11 mouse cellular contexts compared by ENCODE assay signal in the genomic region with DNA sequence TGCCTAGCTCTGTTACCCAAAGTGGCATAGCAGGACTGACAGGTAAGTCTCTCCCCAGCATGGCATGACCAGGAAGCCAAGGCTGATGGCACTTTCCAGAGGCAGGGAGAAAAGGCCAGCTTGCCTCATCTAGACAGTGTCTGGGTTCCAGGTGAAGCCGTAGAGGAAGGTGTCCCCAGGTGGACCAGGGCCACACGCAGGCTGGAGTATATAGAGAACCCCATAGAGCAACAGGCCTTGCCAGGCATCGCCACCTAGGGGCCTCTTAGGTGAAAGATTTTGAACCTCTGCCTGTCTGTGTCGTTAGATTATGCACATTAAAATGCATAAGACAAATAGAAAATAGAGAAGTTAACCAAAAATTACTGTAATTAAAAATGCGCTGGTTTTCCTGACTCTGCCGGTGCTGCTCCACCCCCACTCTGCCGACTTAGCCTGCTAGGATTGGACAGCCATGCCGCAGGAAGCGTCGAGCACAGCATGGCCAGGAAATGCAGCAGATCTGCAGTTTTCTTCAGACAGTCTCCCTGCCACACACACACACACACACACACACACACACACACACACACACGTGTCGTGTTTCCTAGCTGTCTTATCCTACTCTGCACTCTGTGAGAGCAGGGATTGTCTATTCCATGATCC. TPM values are rescaled to one million over a fixed set of nuclear protein-coding genes. Genes with fewer than 3 reads are reported as not detected.
DNase-seq lines count a peak whose midpoint lies in the region; ATAC-seq lines count a peak whose summit lies in the region.
"Had no signal": no experiment of that assay in that cellular context is flagged by ENCODE, and none has a peak within 500 bp of the region (broad histone marks: within the 10 kb centered on the region; RNA-seq: fewer than 3 reads in every experiment).

No protein-coding gene starts in this region.

- H3K27me3 ChIP-seq in forebrain, embryonic 16.5 days (replicated peaks; ENCODE audit: control insufficient read depth, insufficient read depth, low read length): no peaks in the 10 kb centered on the region
- peaks cover 23% of the 10 kb centered on the region for H3K27me3 ChIP-seq in forebrain, embryonic 10.5 days (ENCODE audit: poor library complexity, severe bottlenecking)
- H3K27me3 ChIP-seq in midbrain, embryonic 13.5 days: no peaks in the 10 kb centered on the region
- peaks cover 54% of the 10 kb centered on the region for H3K27me3 ChIP-seq in midbrain, embryonic 10.5 days (ENCODE audit: low read depth, poor library complexity, severe bottlenecking)
- H3K27me3 ChIP-seq in embryonic facial prominence, embryonic 10.5 days (replicated peaks; ENCODE audit: low read depth, poor library complexity, severe bottlenecking): peaks cover 19% of the 10 kb centered on the region

- H3K4me3 ChIP-seq in forebrain, embryonic 16.5 days (replicated peaks; ENCODE audit: low read length): no peak overlapping the region
- H3K4me3 ChIP-seq in forebrain, embryonic 10.5 days: no peak overlapping the region
- H3K4me3 ChIP-seq in midbrain, embryonic 13.5 days (replicated peaks): no peak overlapping the region
- H3K4me3 ChIP-seq in midbrain, embryonic 10.5 days: no peak overlapping the region
- H3K4me3 ChIP-seq in embryonic facial prominence, embryonic 10.5 days: no peak overlapping the region

- ATAC-seq in forebrain, embryonic 16.5 days: peak; percentile 46
- peak; percentile 38 for ATAC-seq in midbrain, embryonic 13.5 days
- ATAC-seq in erythroid progenitor cell, adult 5-6 weeks (replicated peaks; ENCODE audit: low FRiP score, poor library complexity, severe bottlenecking): no peak

- H3K4me2 ChIP-seq in forebrain, embryonic 16.5 days (ENCODE audit: low read length): no peak overlapping the region
- H3K4me2 ChIP-seq in midbrain, embryonic 13.5 days (replicated peaks): no peak overlapping the region

- H3K27ac ChIP-seq in forebrain, embryonic 16.5 days (ENCODE audit: low read length): no peak overlapping the region
- no peak overlapping the region for H3K27ac ChIP-seq in forebrain, embryonic 10.5 days
- no peak overlapping the region for H3K27ac ChIP-seq in midbrain, embryonic 13.5 days
- no peak overlapping the region for H3K27ac ChIP-seq in midbrain, embryonic 10.5 days (replicated peaks)
- no peak overlapping the region for H3K27ac ChIP-seq in embryonic facial prominence, embryonic 10.5 days (replicated peaks)
- H3K27ac ChIP-seq: macrophage had no signal

- H3K4me1 ChIP-seq in forebrain, embryonic 16.5 days (replicated peaks; ENCODE audit: control insufficient read depth, insufficient read depth, low read length): peaks cover 49% of the 10 kb centered on the region
- H3K4me1 ChIP-seq in forebrain, embryonic 10.5 days: peaks cover 34% of the 10 kb centered on the region
- peaks cover 52% of the 10 kb centered on the region for H3K4me1 ChIP-seq in midbrain, embryonic 13.5 days (replicated peaks)
- H3K4me1 ChIP-seq in midbrain, embryonic 10.5 days: peaks cover 34% of the 10 kb centered on the region
- peaks cover 28% of the 10 kb centered on the region for H3K4me1 ChIP-seq in embryonic facial prominence, embryonic 10.5 days

- H3K9me3 ChIP-seq in forebrain, embryonic 16.5 days (ENCODE audit: control insufficient read depth, low read length): no peaks in the 10 kb centered on the region
- no peaks in the 10 kb centered on the region for H3K9me3 ChIP-seq in forebrain, embryonic 10.5 days
- H3K9me3 ChIP-seq in midbrain, embryonic 13.5 days: no peaks in the 10 kb centered on the region
- H3K9me3 ChIP-seq in midbrain, embryonic 10.5 days (replicated peaks): no peaks in the 10 kb centered on the region
- H3K9me3 ChIP-seq in embryonic facial prominence, embryonic 10.5 days: no peaks in the 10 kb centered on the region

- H3K9ac ChIP-seq in forebrain, embryonic 16.5 days (replicated peaks; ENCODE audit: low read depth, low read length): no peak overlapping the region
- no peak overlapping the region for H3K9ac ChIP-seq in midbrain, embryonic 13.5 days (replicated peaks)

- no peaks in the 10 kb centered on the region for H3K36me3 ChIP-seq in forebrain, embryonic 16.5 days (ENCODE audit: control insufficient read depth, insufficient read depth)
- H3K36me3 ChIP-seq in forebrain, embryonic 10.5 days (replicated peaks): no peaks in the 10 kb centered on the region
- no peaks in the 10 kb centered on the region for H3K36me3 ChIP-seq in midbrain, embryonic 13.5 days
- H3K36me3 ChIP-seq in midbrain, embryonic 10.5 days: no peaks in the 10 kb centered on the region
- H3K36me3 ChIP-seq in embryonic facial prominence, embryonic 10.5 days (replicated peaks): no peaks in the 10 kb centered on the region
- H3K36me3 ChIP-seq: G1E had no signal

- DNase-seq in forebrain, embryonic 10.5 days (ENCODE audit: extremely low spot score, low spot score): no peak
- no peak for DNase-seq in midbrain, embryonic 10.5 days (ENCODE audit: low spot score)
- peak; percentile 26 for DNase-seq in embryonic facial prominence, embryonic 10.5 days (ENCODE audit: low spot score)
- peak; percentile 16 for DNase-seq in lung, postnatal 14 days
- no peak for DNase-seq in spleen, postnatal 14 days (ENCODE audit: low spot score in 2 of 2)
- DNase-seq: spleen, adult 18-20 months had no signal

- 31% methylated on average over 12 of the region's 12 CpGs for WGBS in forebrain, embryonic 16.5 days
- WGBS in forebrain, embryonic 10.5 days: 46% methylated on average over 12 of the region's 12 CpGs
- 50% methylated on average over 12 of the region's 12 CpGs for WGBS in midbrain, embryonic 13.5 days
- 51% methylated on average over 12 of the region's 12 CpGs for WGBS in midbrain, embryonic 10.5 days
- 37% methylated on average over 12 of the region's 12 CpGs for WGBS in embryonic facial prominence, embryonic 10.5 days

RNA-seq across cellular contexts. Expression of a gene that starts 34.2 kb away (rescaled TPM):
- polyA plus RNA-seq in forebrain, embryonic 16.5 days (2015; fragmentation: Nextera tagmentation; extraction: Ambion mirVana): 174 and 187 TPM in 2 replicates
- 13.0 and 16.0 TPM in 2 replicates for polyA plus RNA-seq in forebrain, embryonic 10.5 days (2016; fragmentation: Nextera tagmentation; extraction: Ambion mirVana)
- 125 and 140 TPM in 2 replicates for polyA plus RNA-seq in midbrain, embryonic 13.5 days (2015; fragmentation: Nextera tagmentation; extraction: Ambion mirVana)
- 13.1 and 25.4 TPM in 2 replicates for polyA plus RNA-seq in midbrain, embryonic 10.5 days (2016; fragmentation: Nextera tagmentation; extraction: Ambion mirVana)
- polyA plus RNA-seq in embryonic facial prominence, embryonic 10.5 days (2016; fragmentation: Nextera tagmentation; extraction: Ambion mirVana): 8.1 and 8.6 TPM in 2 replicates
- total RNA-seq in erythroid progenitor cell, adult 5-6 weeks (2015; ENCODE audit: low replicate concordance): 0.42 TPM in 1 of 2 replicates, not detected in the other
- not detected in 2 replicates for total RNA-seq in erythroid progenitor cell, adult 5-6 weeks (2017; ENCODE audit: low replicate concordance)
- polyA plus RNA-seq: G1E, macrophage had no signal

Comparison
In these comparisons a context has a peak if more than half of its experiments do, and no peak if none do; other contexts are left out.
1. DNase-seq: peak in embryonic facial prominence, embryonic 10.5 days (single experiment) and lung, postnatal 14 days (single experiment); none in forebrain, embryonic 10.5 days (single experiment), midbrain, embryonic 10.5 days (single experiment) and spleen, postnatal 14 days (0 of 2).